ENCODE assay signal across 8 mouse cellular contexts in the genomic region with DNA sequence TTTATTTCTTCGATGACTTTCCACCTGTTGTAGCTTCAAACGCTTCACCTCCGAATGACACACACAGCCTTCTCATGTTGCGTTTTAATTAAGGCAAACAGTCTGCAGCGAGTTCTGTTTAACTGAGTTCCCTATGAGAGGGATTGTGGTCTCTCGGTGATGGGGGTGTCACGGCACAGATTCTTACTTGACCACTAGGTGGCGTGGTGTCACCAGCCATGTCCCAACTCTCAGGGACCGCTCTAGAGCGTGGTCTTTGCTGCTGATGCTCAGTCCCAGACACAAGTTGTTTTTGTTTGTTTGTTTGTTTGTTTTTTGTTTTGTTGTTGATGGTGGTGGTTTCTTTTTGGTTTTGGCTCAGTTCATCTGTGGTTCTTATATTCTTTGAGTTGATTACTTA. TPM values are rescaled to one million over a fixed set of nuclear protein-coding genes. Genes with fewer than 3 reads are reported as not detected.
DNase-seq lines count a peak whose midpoint lies in the region; ATAC-seq lines count a peak whose summit lies in the region.

No protein-coding gene starts in this region.

- no peak overlapping the region for H3K9ac ChIP-seq in heart, embryonic 11.5 days (ENCODE audit: low read depth, low read length)
- H3K9ac ChIP-seq in forebrain, embryonic 12.5 days = no peak overlapping the region
- H3K9ac ChIP-seq in hindbrain, embryonic 15.5 days = no peak overlapping the region

- WGBS in heart, embryonic 11.5 days (ENCODE audit: insufficient replicate concordance) = 14% methylated on average over 10 of the region's 10 CpGs
- WGBS in forebrain, embryonic 12.5 days = 16% methylated on average over 10 of the region's 10 CpGs
- WGBS in hindbrain, embryonic 15.5 days = 15% methylated on average over 10 of the region's 10 CpGs

- no peaks in the 10 kb centered on the region for H3K27me3 ChIP-seq in heart, embryonic 11.5 days (ENCODE audit: control insufficient read depth, insufficient read depth, low read length)
- no peaks in the 10 kb centered on the region for H3K27me3 ChIP-seq in forebrain, embryonic 12.5 days
- H3K27me3 ChIP-seq in hindbrain, embryonic 15.5 days = no peaks in the 10 kb centered on the region

- no peak overlapping the region for H3K4me2 ChIP-seq in heart, embryonic 11.5 days
- H3K4me2 ChIP-seq in forebrain, embryonic 12.5 days = no peak overlapping the region
- no peak overlapping the region for H3K4me2 ChIP-seq in hindbrain, embryonic 15.5 days

- no peak overlapping the region for H3K4me3 ChIP-seq in heart, embryonic 11.5 days (ENCODE audit: low read depth, low read length)
- no peak overlapping the region for H3K4me3 ChIP-seq in forebrain, embryonic 12.5 days (replicated peaks)
- no peak overlapping the region for H3K4me3 ChIP-seq in hindbrain, embryonic 15.5 days

- ATAC-seq in heart, embryonic 11.5 days (replicated peaks; ENCODE audit: insufficient number of reproducible peaks, low FRiP score, low TSS enrichment) = no peak
- peak; percentile 65; the same call in 1 of the 2 replicates for ATAC-seq in forebrain, embryonic 12.5 days (ENCODE audit: low FRiP score)
- peak; percentile 82; the same call in 1 of the 2 replicates for ATAC-seq in hindbrain, embryonic 15.5 days (ENCODE audit: low FRiP score, low read depth)

- DNase-seq in heart, adult 18-20 months = peak; percentile 50 to 75
- peak; percentile 42 for DNase-seq in c-Kit-negative CD71-positive TER-119-positive erythroid progenitor cells, embryonic 14.5 days (ENCODE audit: low read depth, low spot score)
- peak; percentile 19 for DNase-seq in left cerebral cortex, adult 11 months (ENCODE audit: low spot score)
- peak; percentile 75 for DNase-seq in lung, postnatal 36 days
- DNase-seq in right cerebral cortex, postnatal 25 days = peak; percentile 41

- H3K9me3 ChIP-seq in heart, embryonic 11.5 days (replicated peaks; ENCODE audit: control insufficient read depth, low read length) = no peaks in the 10 kb centered on the region
- no peaks in the 10 kb centered on the region for H3K9me3 ChIP-seq in forebrain, embryonic 12.5 days
- H3K9me3 ChIP-seq in hindbrain, embryonic 15.5 days = no peaks in the 10 kb centered on the region

- no peaks in the 10 kb centered on the region for H3K36me3 ChIP-seq in heart, embryonic 11.5 days (ENCODE audit: control insufficient read depth, insufficient read depth, low read length)
- H3K36me3 ChIP-seq in forebrain, embryonic 12.5 days (replicated peaks) = peaks cover 65% of the 10 kb centered on the region
- H3K36me3 ChIP-seq in hindbrain, embryonic 15.5 days = peaks cover 49% of the 10 kb centered on the region

- no peak overlapping the region for H3K27ac ChIP-seq in heart, embryonic 11.5 days (ENCODE audit: low read depth, low read length)
- no peak overlapping the region for H3K27ac ChIP-seq in forebrain, embryonic 12.5 days
- H3K27ac ChIP-seq in hindbrain, embryonic 15.5 days (replicated peaks) = no peak overlapping the region

- no peaks in the 10 kb centered on the region for H3K4me1 ChIP-seq in heart, embryonic 11.5 days (ENCODE audit: control insufficient read depth, insufficient read depth, low read length)
- no peaks in the 10 kb centered on the region for H3K4me1 ChIP-seq in forebrain, embryonic 12.5 days
- no peaks in the 10 kb centered on the region for H3K4me1 ChIP-seq in hindbrain, embryonic 15.5 days (replicated peaks)

RNA-seq across cellular contexts. Expression of a gene that starts 16.6 kb away (rescaled TPM):
- 10 to 100 TPM; 22.4 to 26.0 TPM for total RNA-seq in heart, adult 18-20 months (2021)
- 8.9 and 9.1 TPM in 2 replicates for polyA plus RNA-seq in heart, embryonic 11.5 days (2014; fragmentation: Nextera tagmentation; extraction: Ambion mirVana)
- polyA plus RNA-seq in forebrain, embryonic 12.5 days (2016; fragmentation: Nextera tagmentation; extraction: Ambion mirVana) = 17.0 and 17.1 TPM in 2 replicates
- 12.9 and 13.0 TPM in 2 replicates for polyA plus RNA-seq in hindbrain, embryonic 15.5 days (2015; fragmentation: Nextera tagmentation; extraction: Ambion mirVana)

RNA-seq across cellular contexts. Expression of a gene that starts 29.3 kb away (rescaled TPM):
- total RNA-seq in heart, adult 18-20 months (2021) = 1 to 10 TPM; 6.0 to 6.5 TPM
- polyA plus RNA-seq in heart, embryonic 11.5 days (2014; fragmentation: Nextera tagmentation; extraction: Ambion mirVana) = 2.6 and 4.3 TPM in 2 replicates
- polyA plus RNA-seq in forebrain, embryonic 12.5 days (2016; fragmentation: Nextera tagmentation; extraction: Ambion mirVana) = 12.1 and 13.9 TPM in 2 replicates
- 9.9 and 10.1 TPM in 2 replicates for polyA plus RNA-seq in hindbrain, embryonic 15.5 days (2015; fragmentation: Nextera tagmentation; extraction: Ambion mirVana)

Comparison
In these comparisons a context has a peak if more than half of its experiments do, and no peak if none do; other contexts are left out.
1. DNase-seq: peak in every context shown above with its lines; median percentile 75 in lung, postnatal 36 days; 62 in heart, adult 18-20 months; 42 in c-Kit-negative CD71-positive TER-119-positive erythroid progenitor cells, embryonic 14.5 days; 41 in right cerebral cortex, postnatal 25 days; 19 in left cerebral cortex, adult 11 months.